Comparison of ENCODE assay signal across 7 mouse cellular contexts in the genomic region with DNA sequence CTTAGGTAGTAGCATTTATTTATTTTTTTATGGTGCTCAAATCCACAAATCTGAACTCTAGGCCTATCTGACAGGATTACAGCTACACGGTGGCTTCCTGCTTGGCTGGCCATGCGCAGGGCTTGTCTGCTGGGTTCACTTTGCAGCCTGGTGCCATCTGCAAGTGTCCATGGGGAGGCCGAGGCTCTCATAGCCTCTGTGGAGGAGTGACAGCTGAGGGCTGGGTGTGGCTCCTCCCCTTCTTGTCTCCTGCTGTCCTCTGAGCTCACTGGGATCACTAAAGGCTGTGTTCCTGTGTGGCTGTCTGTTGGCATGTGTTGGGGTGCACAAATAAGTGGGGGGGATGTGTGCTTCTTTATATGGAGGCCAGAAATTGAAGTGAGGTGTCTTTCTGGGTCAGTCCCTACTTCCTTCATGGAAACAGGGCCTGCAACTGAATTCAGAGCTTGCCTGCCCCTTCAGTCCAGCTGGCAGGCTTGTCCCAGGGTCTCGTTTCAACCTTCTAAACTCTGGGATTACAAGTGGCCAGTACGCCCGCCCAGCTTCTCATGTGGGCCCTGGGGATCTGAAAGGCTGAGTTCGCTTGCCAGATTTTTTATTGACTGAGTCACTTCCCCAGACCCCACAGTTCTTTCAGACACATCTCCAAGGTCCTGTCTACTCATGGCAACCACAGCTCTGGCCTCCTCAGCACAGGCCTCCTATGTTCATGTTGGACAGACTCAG. TPM values are rescaled to one million over a fixed set of nuclear protein-coding genes. Genes with fewer than 3 reads are reported as not detected.
A peak's percentile ranks its signal among the peaks of the same experiment; 100 is the strongest.
DNase-seq lines count a peak whose midpoint lies in the region; ATAC-seq lines count a peak whose summit lies in the region.

No protein-coding gene starts in this region.

- peaks cover 43% of the 10 kb centered on the region for H3K4me1 ChIP-seq in lung, embryonic 15.5 days
- peaks cover 46% of the 10 kb centered on the region for H3K4me1 ChIP-seq in embryonic facial prominence, embryonic 15.5 days
- peaks cover 41% of the 10 kb centered on the region for H3K4me1 ChIP-seq in hindbrain, embryonic 12.5 days
- H3K4me1 ChIP-seq in stomach, embryonic 14.5 days (ENCODE audit: control insufficient read depth, insufficient read depth, low read length) = peaks cover 39% of the 10 kb centered on the region

- H3K36me3 ChIP-seq in lung, embryonic 15.5 days = no peaks in the 10 kb centered on the region
- no peaks in the 10 kb centered on the region for H3K36me3 ChIP-seq in embryonic facial prominence, embryonic 15.5 days
- no peaks in the 10 kb centered on the region for H3K36me3 ChIP-seq in hindbrain, embryonic 12.5 days
- H3K36me3 ChIP-seq in stomach, embryonic 14.5 days (ENCODE audit: control insufficient read depth, insufficient read depth, low read length) = no peaks in the 10 kb centered on the region

- H3K27ac ChIP-seq in lung, embryonic 15.5 days = peak overlapping the region; percentile 26
- H3K27ac ChIP-seq in embryonic facial prominence, embryonic 15.5 days (replicated peaks) = peak overlapping the region; percentile 70
- peak overlapping the region; percentile 25 for H3K27ac ChIP-seq in hindbrain, embryonic 12.5 days
- peak overlapping the region; percentile 55; the same call in 1 of the 2 replicates for H3K27ac ChIP-seq in stomach, embryonic 14.5 days (ENCODE audit: low read length)

- no peaks in the 10 kb centered on the region for H3K9me3 ChIP-seq in lung, embryonic 15.5 days
- no peaks in the 10 kb centered on the region for H3K9me3 ChIP-seq in embryonic facial prominence, embryonic 15.5 days (replicated peaks)
- no peaks in the 10 kb centered on the region for H3K9me3 ChIP-seq in hindbrain, embryonic 12.5 days (replicated peaks)
- H3K9me3 ChIP-seq in stomach, embryonic 14.5 days (ENCODE audit: control insufficient read depth, low read depth, low read length) = no peaks in the 10 kb centered on the region

- H3K27me3 ChIP-seq in lung, embryonic 15.5 days = 0 out of 2 replicates have a peak, but pooled peaks cover 9% of the 10 kb centered on the region
- no peaks in the 10 kb centered on the region for H3K27me3 ChIP-seq in embryonic facial prominence, embryonic 15.5 days
- H3K27me3 ChIP-seq in hindbrain, embryonic 12.5 days = no peaks in the 10 kb centered on the region
- H3K27me3 ChIP-seq in stomach, embryonic 14.5 days (ENCODE audit: control insufficient read depth, insufficient read depth, low read length) = no peaks in the 10 kb centered on the region

- no peak for DNase-seq in lung, postnatal 25 days (ENCODE audit: low spot score)
- no peak for DNase-seq in urinary bladder, postnatal 14 days (ENCODE audit: low spot score)
- no peak for DNase-seq in left cerebral cortex, postnatal 36 days (ENCODE audit: low spot score in 2 of 2)

- WGBS in lung, embryonic 15.5 days = 35% methylated on average over 7 of the region's 7 CpGs
- WGBS in embryonic facial prominence, embryonic 15.5 days = 43% methylated on average over 7 of the region's 7 CpGs
- WGBS in hindbrain, embryonic 12.5 days = 35% methylated on average over 7 of the region's 7 CpGs
- WGBS in stomach, embryonic 14.5 days = 46% methylated on average over 7 of the region's 7 CpGs

- no peak for ATAC-seq in lung, embryonic 15.5 days (ENCODE audit: borderline replicate concordance, extremely low read depth, low FRiP score, low TSS enrichment)
- no peak for ATAC-seq in embryonic facial prominence, embryonic 15.5 days (ENCODE audit: insufficient number of reproducible peaks, low FRiP score, low TSS enrichment, low read depth)
- ATAC-seq in hindbrain, embryonic 12.5 days (ENCODE audit: low FRiP score) = peak; percentile 67
- ATAC-seq in stomach, embryonic 14.5 days (ENCODE audit: insufficient number of reproducible peaks, insufficient read depth, low FRiP score, low read depth) = no peak

- H3K4me2 ChIP-seq in lung, embryonic 15.5 days = no peak overlapping the region
- no peak overlapping the region for H3K4me2 ChIP-seq in embryonic facial prominence, embryonic 15.5 days (replicated peaks)
- no peak overlapping the region for H3K4me2 ChIP-seq in hindbrain, embryonic 12.5 days (replicated peaks)
- H3K4me2 ChIP-seq in stomach, embryonic 14.5 days (replicated peaks; ENCODE audit: low read depth, low read length) = no peak overlapping the region

- no peak overlapping the region for H3K4me3 ChIP-seq in lung, embryonic 15.5 days
- no peak overlapping the region for H3K4me3 ChIP-seq in embryonic facial prominence, embryonic 15.5 days (replicated peaks)
- H3K4me3 ChIP-seq in hindbrain, embryonic 12.5 days = no peak overlapping the region
- H3K4me3 ChIP-seq in stomach, embryonic 14.5 days (ENCODE audit: low read depth, low read length) = no peak overlapping the region

- no peak overlapping the region for H3K9ac ChIP-seq in lung, embryonic 15.5 days
- no peak overlapping the region for H3K9ac ChIP-seq in embryonic facial prominence, embryonic 15.5 days
- H3K9ac ChIP-seq in hindbrain, embryonic 12.5 days = no peak overlapping the region
- H3K9ac ChIP-seq in stomach, embryonic 14.5 days (replicated peaks; ENCODE audit: low read depth, low read length) = no peak overlapping the region

- intact Hi-C loops in left cerebral cortex, postnatal 36 days (cut with DNase I) = no loop called here

RNA-seq across cellular contexts. Expression of a gene that starts 12.7 kb away (rescaled TPM):
- polyA plus RNA-seq in lung, embryonic 15.5 days (2015; fragmentation: Nextera tagmentation; extraction: Ambion mirVana) = 9.6 and 12.6 TPM in 2 replicates
- 11.1 and 12.0 TPM in 2 replicates for polyA plus RNA-seq in embryonic facial prominence, embryonic 15.5 days (2015; fragmentation: Nextera tagmentation; extraction: Ambion mirVana)
- polyA plus RNA-seq in hindbrain, embryonic 12.5 days (2016; fragmentation: Nextera tagmentation; extraction: Ambion mirVana) = 22.4 and 24.0 TPM in 2 replicates
- polyA plus RNA-seq in stomach, embryonic 14.5 days (2014; fragmentation: Nextera tagmentation; extraction: Ambion mirVana) = 11.1 and 11.6 TPM in 2 replicates
- total RNA-seq in left cerebral cortex, postnatal 36 days (2021) = 10 to 100 TPM; 64.1 to 87.6 TPM

RNA-seq across cellular contexts. Expression of a gene that starts 38.3 kb away (rescaled TPM):
- 1.1 and 1.4 TPM in 2 replicates for polyA plus RNA-seq in lung, embryonic 15.5 days (2015; fragmentation: Nextera tagmentation; extraction: Ambion mirVana)
- 6.6 and 11.4 TPM in 2 replicates for polyA plus RNA-seq in embryonic facial prominence, embryonic 15.5 days (2015; fragmentation: Nextera tagmentation; extraction: Ambion mirVana)
- 1.6 and 3.0 TPM in 2 replicates for polyA plus RNA-seq in hindbrain, embryonic 12.5 days (2016; fragmentation: Nextera tagmentation; extraction: Ambion mirVana)
- 1.2 and 2.0 TPM in 2 replicates for polyA plus RNA-seq in stomach, embryonic 14.5 days (2014; fragmentation: Nextera tagmentation; extraction: Ambion mirVana)
- under 1 TPM; 0.27 to 0.45 TPM for total RNA-seq in left cerebral cortex, postnatal 36 days (2021)
